Mouse (Mus musculus): ENCODE data around the gene Gsto2.

The Gsto2 gene

DNA sequence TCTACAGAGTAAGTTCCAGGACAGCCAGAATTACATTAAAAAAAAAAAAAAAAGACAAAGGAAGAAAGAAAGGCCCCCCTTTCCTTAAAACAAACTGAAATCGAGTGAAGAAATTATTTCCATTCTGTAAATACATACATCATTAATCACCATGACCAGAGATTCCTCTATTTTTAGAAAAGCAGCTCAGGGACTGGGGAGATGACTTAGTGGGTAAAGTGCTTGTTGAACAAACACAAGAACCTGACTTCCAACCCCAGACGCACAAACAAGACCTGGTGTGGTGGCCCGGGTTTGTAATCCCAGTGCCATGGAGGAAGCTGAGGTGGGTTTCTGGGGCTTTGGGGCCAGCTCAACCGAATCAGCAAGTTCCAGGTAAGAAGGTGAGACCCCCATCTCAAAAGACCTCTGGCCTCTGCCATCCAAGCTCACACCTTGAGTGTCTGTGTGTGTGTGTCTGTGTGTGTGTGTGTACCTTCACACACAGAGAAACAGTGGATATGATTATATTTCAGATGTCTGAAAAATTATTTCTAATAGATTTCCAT lies 2.4 kb downstream of the Gsto2 start:
- peaks cover 37% of the 10 kb centered on the region for H3K27me3 ChIP-seq (ENCODE audit: insufficient read depth, low read length)
- H3K9me3 ChIP-seq (ENCODE audit: low read length) = peaks cover 2% of the 10 kb centered on the region; the same call in 1 of the 2 replicates
- H3K4me3 ChIP-seq (replicated peaks; ENCODE audit: low read length) = no peak overlapping the region
- no peaks in the 10 kb centered on the region for H3K36me3 ChIP-seq (ENCODE audit: insufficient read depth, low read length)
- TF ChIP-seq CTCF (conservative IDR thresholded peaks at IDR 0.05; ENCODE audit: low read length) (no peak), NANOG (IDR thresholded peaks at IDR 0.05; ENCODE audit: borderline replicate concordance, low read length) (no peak), POU5F1 (IDR thresholded peaks at IDR 0.05; ENCODE audit: borderline replicate concordance, low read length) (no peak)
- peaks cover 9% of the 10 kb centered on the region for H3K4me1 ChIP-seq (replicated peaks; ENCODE audit: low read depth, low read length)

GRCm38 (mm10) chr19:47868951-47869350 lies 3.6 kb downstream of the Gsto2 start:
- Histone ChIP-seq H3K27me3 (ENCODE audit: insufficient read depth, low read length) (peaks cover 40% of the 10 kb centered on the region), H3K36me3 (ENCODE audit: insufficient read depth, low read length) (no peaks in the 10 kb centered on the region), H3K4me3 (replicated peaks; ENCODE audit: low read length) (no peak overlapping the region), H3K4me1 (replicated peaks; ENCODE audit: low read depth, low read length) (peaks cover 9% of the 10 kb centered on the region), H3K9me3 (ENCODE audit: low read length) (peaks cover 2% of the 10 kb centered on the region; the same call in 1 of the 2 replicates)
- no peak for TF ChIP-seq NANOG (IDR thresholded peaks at IDR 0.05; ENCODE audit: borderline replicate concordance, low read length)
- TF ChIP-seq CTCF (conservative IDR thresholded peaks at IDR 0.05; ENCODE audit: low read length) = no peak
- no peak for TF ChIP-seq POU5F1 (IDR thresholded peaks at IDR 0.05; ENCODE audit: borderline replicate concordance, low read length)

DNA sequence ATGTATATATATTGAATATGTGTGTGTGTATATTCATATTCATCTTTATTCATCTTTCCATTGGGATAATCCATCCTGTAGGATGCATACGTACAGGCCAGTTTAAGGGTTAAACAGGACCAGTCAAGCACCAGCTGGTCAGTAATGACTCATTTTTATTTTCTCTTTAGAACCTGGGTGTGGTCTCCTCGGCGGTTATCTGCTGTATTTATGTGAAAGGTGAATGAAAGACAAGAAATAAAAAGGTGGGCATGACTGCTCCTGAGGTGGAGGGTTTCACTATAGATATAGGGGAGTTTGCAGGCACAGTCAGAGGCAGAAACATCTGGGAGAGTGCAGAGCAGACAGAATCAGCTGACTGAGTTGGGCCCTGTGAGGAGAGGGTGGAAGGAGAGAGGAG lies 4.2 kb downstream of the Gsto2 start:
- H3K36me3 ChIP-seq (ENCODE audit: insufficient read depth, low read length) = no peaks in the 10 kb centered on the region
- H3K27me3 ChIP-seq (ENCODE audit: insufficient read depth, low read length) = peaks cover 45% of the 10 kb centered on the region
- TF ChIP-seq NANOG (IDR thresholded peaks at IDR 0.05; ENCODE audit: borderline replicate concordance, low read length) = no peak
- TF ChIP-seq POU5F1 (IDR thresholded peaks at IDR 0.05; ENCODE audit: borderline replicate concordance, low read length) = no peak
- no peak for TF ChIP-seq CTCF (conservative IDR thresholded peaks at IDR 0.05; ENCODE audit: low read length)
- H3K4me1 ChIP-seq (replicated peaks; ENCODE audit: low read depth, low read length) = peaks cover 9% of the 10 kb centered on the region
- H3K4me3 ChIP-seq (replicated peaks; ENCODE audit: low read length) = no peak overlapping the region
- H3K9me3 ChIP-seq (ENCODE audit: low read length) = no peaks in the 10 kb centered on the region

- H3K4me3 ChIP-seq (replicated peaks; ENCODE audit: low read length) = no peak overlapping the region
- no peaks in the 10 kb centered on the region for H3K36me3 ChIP-seq (ENCODE audit: insufficient read depth, low read length)
- TF ChIP-seq NANOG (IDR thresholded peaks at IDR 0.05; ENCODE audit: borderline replicate concordance, low read length) (no peak), POU5F1 (IDR thresholded peaks at IDR 0.05; ENCODE audit: borderline replicate concordance, low read length) (no peak), CTCF (conservative IDR thresholded peaks at IDR 0.05; ENCODE audit: low read length) (no peak)
- H3K4me1 ChIP-seq (replicated peaks; ENCODE audit: low read depth, low read length) = peaks cover 9% of the 10 kb centered on the region
- H3K27me3 ChIP-seq (ENCODE audit: insufficient read depth, low read length) = peaks cover 50% of the 10 kb centered on the region
- no peaks in the 10 kb centered on the region for H3K9me3 ChIP-seq (ENCODE audit: low read length)
These were observed 4.8 kb downstream of the Gsto2 start for GRCm38 (mm10) chr19:47870102-47870666.

DNA sequence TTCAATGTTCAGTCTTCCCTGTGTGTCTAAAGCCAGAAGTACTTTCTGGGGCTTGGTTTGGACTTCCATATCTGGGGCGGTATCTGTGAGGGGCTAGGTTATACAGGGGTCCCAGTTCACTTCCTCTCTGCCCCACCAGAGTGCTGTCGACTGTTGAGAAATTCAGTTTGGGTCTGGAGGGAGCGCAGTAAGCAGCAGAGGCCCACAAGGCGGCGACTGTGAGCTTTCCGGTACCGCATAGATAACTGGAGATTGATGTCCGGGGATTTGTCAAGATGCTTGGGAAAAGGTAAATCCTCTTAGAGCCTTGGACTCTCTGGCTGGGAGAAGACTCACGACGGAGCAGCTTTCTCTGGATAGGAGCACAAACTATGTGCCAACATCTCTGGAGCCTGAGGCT lies 6.2 kb downstream of the Gsto2 start:
- H3K9me3 ChIP-seq (ENCODE audit: low read length) = no peaks in the 10 kb centered on the region
- H3K27me3 ChIP-seq (ENCODE audit: insufficient read depth, low read length) = peaks cover 55% of the 10 kb centered on the region
- peaks cover 15% of the 10 kb centered on the region for H3K4me1 ChIP-seq (replicated peaks; ENCODE audit: low read depth, low read length)
- TF ChIP-seq CTCF (conservative IDR thresholded peaks at IDR 0.05; ENCODE audit: low read length) (no peak), NANOG (IDR thresholded peaks at IDR 0.05; ENCODE audit: borderline replicate concordance, low read length) (no peak), POU5F1 (IDR thresholded peaks at IDR 0.05; ENCODE audit: borderline replicate concordance, low read length) (no peak)
- H3K4me3 ChIP-seq (replicated peaks; ENCODE audit: low read length) = no peak overlapping the region
- no peaks in the 10 kb centered on the region for H3K36me3 ChIP-seq (ENCODE audit: insufficient read depth, low read length)

GRCm38 (mm10) chr19:47876252-47876651 lies 10.9 kb downstream of the Gsto2 start:
- H3K4me1 ChIP-seq (replicated peaks; ENCODE audit: low read depth, low read length) = peaks cover 28% of the 10 kb centered on the region
- no peaks in the 10 kb centered on the region for H3K36me3 ChIP-seq (ENCODE audit: insufficient read depth, low read length)
- H3K4me3 ChIP-seq (replicated peaks; ENCODE audit: low read length) = 0 out of 2 replicates have a peak overlapping the region, but pooled peaks have one; percentile 5
- H3K9me3 ChIP-seq (ENCODE audit: low read length) = no peaks in the 10 kb centered on the region
- TF ChIP-seq CTCF (conservative IDR thresholded peaks at IDR 0.05; ENCODE audit: low read length) (no peak), POU5F1 (IDR thresholded peaks at IDR 0.05; ENCODE audit: borderline replicate concordance, low read length) (no peak), NANOG (IDR thresholded peaks at IDR 0.05; ENCODE audit: borderline replicate concordance, low read length) (no peak)
- H3K27me3 ChIP-seq (ENCODE audit: insufficient read depth, low read length) = peaks cover 55% of the 10 kb centered on the region

DNA sequence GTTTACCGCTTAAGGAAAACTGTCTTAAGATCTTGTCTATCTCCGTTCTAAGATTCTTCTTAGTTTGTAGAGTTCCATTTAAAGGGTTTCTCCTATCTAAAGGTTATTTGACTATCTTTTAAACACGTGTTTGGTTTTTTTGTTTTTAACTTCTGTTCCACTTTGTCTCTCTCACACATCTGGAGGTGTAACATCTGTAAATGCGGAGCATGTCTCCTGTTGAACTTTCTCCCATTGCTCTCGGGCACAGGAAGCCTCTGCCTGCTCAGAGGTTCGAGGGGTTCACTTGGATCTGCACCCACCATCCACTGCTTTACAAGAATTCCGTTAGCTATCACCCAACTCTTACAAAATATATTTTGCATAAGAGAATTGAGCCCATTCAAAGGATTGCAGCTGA lies 16.2 kb downstream of the Gsto2 start:
- Histone ChIP-seq H3K36me3 (ENCODE audit: insufficient read depth, low read length) (no peaks in the 10 kb centered on the region), H3K4me1 (replicated peaks; ENCODE audit: low read depth, low read length) (peaks cover 13% of the 10 kb centered on the region), H3K27me3 (ENCODE audit: insufficient read depth, low read length) (peaks cover 22% of the 10 kb centered on the region; the same call in 1 of the 2 replicates), H3K4me3 (replicated peaks; ENCODE audit: low read length) (no peak overlapping the region), H3K9me3 (ENCODE audit: low read length) (no peaks in the 10 kb centered on the region)
- TF ChIP-seq NANOG (IDR thresholded peaks at IDR 0.05; ENCODE audit: borderline replicate concordance, low read length) (no peak), CTCF (conservative IDR thresholded peaks at IDR 0.05; ENCODE audit: low read length) (no peak), POU5F1 (IDR thresholded peaks at IDR 0.05; ENCODE audit: borderline replicate concordance, low read length) (no peak)

DNA sequence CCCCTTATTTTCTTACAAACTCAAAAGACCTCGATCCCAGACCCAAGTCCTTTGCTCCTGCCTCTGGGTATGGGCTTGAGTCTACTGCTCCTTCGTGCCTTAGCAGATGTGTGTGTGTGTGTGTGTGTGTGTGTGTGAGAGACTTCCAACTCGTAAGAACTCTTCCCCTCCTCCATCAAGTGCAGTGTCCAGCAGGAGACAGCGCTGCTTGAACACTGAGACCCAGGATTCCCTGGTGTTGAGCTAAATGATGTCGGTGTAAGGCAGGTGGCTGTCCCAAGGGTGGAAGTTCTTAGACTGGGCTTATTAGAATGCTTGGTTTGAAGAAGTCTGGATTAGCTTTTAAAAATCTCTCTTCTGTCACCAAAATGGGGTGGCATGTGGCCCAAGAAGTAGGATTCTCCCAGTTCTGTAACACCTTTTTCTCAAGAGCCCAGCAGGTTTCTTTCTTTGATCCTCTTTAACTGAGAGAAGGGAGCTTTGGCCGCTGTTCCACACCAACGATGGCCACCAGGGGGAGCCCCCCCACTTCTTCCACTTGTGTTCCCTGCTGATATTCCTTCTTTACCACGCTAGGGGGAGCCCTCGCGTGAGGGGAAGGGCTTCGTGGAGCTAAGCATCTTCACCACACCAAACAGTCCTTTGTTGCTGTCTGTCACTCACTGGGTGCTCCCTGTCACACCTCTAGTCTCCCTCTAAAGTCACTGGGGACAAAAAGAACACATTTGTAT lies 17.0 kb downstream of the Gsto2 start:
- Histone ChIP-seq H3K27me3 (ENCODE audit: insufficient read depth, low read length) (peaks cover 14% of the 10 kb centered on the region; the same call in 1 of the 2 replicates), H3K4me3 (replicated peaks; ENCODE audit: low read length) (no peak overlapping the region), H3K4me1 (replicated peaks; ENCODE audit: low read depth, low read length) (peaks cover 12% of the 10 kb centered on the region; the same call in 1 of the 2 replicates), H3K9me3 (ENCODE audit: low read length) (no peaks in the 10 kb centered on the region), H3K36me3 (ENCODE audit: insufficient read depth, low read length) (no peaks in the 10 kb centered on the region)
- no peak for TF ChIP-seq NANOG (IDR thresholded peaks at IDR 0.05; ENCODE audit: borderline replicate concordance, low read length)
- TF ChIP-seq CTCF (conservative IDR thresholded peaks at IDR 0.05; ENCODE audit: low read length) = peak; percentile 95

Measured in E14TG2a.4 (cell line).